Mouse (Mus musculus): ENCODE measurements around the gene Anks3.

- TF ChIP-seq CTCF (IDR thresholded peaks at IDR 0.05; ENCODE audit: low read depth) (no peak), EP300 (optimal IDR thresholded peaks at IDR 0.05) (no peak)
Observed at GRCm38 (mm10) chr16:4905591-4905990, 58.4 kb downstream of the Anks3 start.

All from stomach, postnatal 0 days (tissue).